Mouse (Mus musculus): ENCODE results near the gene Psmb5.

The Psmb5 gene

DNA sequence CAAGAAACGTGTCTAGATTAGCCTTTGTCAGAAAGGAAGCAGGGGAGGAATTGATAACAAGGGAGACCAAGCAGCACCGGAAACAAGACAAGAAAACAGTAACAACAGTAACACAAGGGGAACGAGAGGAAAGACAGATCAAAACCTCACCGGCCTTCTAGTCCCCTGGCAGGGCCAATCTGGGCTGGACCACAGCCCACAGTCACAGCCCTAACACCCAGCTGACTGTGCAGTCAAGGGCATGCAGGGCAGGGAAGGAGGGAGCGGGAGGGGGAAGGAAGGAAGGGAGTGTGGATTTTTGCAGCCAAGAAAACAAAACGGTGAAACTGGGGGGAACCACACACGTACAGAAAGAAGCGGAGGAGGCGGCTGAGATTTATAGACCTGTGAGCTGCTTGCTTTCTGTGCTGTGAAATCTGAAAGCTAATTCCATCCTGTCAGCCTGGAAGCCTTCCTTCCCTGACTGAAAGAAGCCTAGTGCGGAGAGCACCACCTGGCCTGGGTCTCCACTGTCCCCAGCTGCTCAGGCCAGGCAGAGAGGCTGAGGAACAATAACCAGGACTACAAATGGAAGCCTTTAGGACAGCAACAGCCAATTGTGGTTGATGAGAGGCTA, 25.4 kb downstream of the Psmb5 start:
- DNase-seq (ENCODE audit: low spot score), result no peak

DNA sequence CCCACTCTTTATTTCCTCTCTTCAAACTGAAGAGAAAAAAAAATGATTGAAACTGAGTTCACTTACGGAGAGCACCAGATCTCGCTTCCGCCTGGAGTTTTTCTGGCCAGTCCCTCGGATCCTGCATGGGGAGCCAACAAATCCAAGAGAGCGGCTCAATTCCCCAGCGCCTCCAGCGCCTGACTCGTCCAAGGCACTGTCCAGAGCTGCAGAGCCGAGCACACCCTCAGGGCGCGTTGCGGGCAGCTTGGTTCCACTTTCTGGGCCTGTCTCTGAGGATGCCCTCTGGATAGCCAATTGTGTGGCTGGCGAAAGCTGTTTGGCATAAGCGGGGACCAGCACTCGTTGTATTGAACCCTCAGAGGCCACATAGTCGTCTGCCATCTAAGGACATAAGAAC, 26.8 kb downstream of the Psmb5 start:
- DNase-seq (ENCODE audit: low spot score), result no peak

- DNase-seq (ENCODE audit: low spot score), result peak; percentile 86
Observed at GRCm38 (mm10) chr14:54583681-54584338, 34.0 kb downstream of the Psmb5 start.

DNA sequence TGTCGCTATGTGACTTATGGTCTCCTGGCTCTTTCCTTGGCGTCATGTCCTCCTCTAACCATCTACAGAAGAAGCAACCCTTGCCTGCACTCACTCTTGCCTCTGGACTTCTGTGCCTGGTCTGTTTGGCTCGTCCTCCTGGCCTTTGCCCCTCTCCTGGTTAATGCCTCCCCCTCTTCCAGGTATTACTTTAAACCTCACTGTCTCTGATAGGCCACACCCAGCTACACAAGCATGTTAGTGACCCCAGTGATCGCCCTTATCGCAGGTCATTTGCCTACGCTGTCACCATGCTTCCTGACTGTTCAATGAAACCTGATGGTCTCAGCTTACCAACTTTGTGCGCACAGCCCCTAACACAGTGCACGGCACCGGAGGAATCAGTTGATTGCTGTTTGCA, 35.3 kb downstream of the Psmb5 start:
- no peak for DNase-seq (ENCODE audit: low spot score)

- no peak for DNase-seq (ENCODE audit: low spot score)
Observed at GRCm38 (mm10) chr14:54579638-54580037, 38.2 kb downstream of the Psmb5 start.

- DNase-seq (ENCODE audit: low spot score), result peak; percentile 74
Observed at GRCm38 (mm10) chr14:54578063-54578462, 39.8 kb downstream of the Psmb5 start.

DNA sequence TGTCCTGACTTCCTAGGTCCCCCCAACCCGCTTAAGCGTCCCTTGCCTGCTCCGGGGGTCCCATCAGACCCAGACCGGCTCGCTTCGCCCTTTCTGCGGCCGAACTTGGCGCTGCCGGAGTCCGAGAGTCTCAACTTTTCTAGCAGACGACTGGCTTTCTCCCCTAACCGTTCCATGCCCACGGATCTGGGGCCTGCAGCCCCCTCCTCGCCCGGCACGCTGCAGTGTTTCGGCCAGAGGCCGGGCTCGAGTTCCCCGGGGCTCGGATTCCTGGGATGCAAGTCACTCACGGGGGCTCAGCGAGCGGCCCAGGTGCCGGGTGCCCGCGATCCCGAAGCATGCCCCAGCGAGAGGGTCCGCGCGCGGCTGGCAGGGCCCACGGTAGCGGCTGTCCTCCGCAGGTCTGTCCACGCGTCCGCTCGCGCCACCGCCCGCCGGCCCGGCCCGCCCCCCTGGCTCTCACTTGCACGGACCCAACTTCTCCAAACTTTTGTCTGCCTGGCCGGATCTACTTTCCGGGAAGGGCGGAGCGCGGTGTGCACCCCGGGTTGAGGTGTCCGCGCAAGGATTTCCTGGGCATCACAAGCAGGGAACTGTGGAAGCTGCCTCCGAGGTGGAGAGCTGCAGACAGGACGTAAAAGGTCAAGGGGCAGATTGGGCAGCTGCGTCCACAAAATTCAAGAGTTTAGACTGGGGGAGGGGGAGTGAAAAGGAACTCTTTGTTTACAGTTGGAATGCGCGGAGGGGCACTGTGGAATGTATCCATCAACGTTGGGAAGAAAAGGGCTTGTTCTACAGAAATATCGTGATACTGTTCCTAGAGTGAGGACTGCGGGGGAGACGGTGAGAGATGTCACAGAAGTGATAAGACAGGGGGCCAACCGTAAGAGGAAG, 40.5 kb downstream of the Psmb5 start, which contains the start of gene Ajuba:
Gene Ajuba (minus strand): TSS at position 470 of the 894 bp plus-strand sequence.
- DNase-seq (ENCODE audit: low spot score), result peak; percentile 87

DNA sequence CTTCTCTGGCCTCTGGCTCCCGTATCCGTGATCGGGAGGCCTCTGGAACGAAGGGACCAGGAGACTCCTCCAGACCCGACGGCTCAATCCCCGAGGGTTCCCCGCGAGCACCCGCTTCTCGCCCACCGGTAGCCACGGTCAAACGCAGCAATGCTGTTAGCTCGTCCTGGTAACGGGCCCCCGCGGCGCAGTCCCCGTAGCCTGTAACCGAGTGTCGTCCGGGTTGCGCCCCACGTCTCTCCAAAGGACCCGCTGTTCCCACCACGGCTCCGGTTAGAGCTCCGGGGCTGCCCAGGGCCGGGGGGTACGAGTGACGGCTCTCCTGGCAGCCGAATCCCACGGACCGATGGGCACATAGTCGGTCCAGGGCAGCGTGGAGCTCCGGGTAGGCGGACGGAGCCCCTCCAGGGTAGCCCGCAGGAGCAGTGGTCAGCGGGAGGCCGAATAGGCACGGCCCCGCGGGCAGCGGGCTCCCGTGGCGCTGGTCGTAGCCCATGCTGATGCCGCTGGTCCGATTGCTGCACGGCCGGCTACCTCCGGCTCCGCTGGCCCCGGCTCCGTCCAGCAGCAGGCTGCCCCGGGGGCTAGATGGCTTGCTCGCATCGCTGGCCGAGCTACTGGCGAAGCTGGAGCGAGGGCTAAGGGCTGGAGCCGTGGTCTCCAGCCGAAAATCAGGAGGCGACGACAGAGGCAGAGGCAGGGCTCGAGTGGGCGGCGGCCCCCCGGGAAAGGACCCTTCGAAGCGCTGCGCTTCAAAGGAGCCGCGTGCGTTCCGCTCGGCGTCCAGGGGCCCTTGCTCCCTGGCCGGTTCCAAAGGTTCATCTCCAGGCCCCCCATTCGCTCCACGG, 41.4 kb downstream of the Psmb5 start:
- peak; percentile 56 for DNase-seq (ENCODE audit: low spot score)

DNA sequence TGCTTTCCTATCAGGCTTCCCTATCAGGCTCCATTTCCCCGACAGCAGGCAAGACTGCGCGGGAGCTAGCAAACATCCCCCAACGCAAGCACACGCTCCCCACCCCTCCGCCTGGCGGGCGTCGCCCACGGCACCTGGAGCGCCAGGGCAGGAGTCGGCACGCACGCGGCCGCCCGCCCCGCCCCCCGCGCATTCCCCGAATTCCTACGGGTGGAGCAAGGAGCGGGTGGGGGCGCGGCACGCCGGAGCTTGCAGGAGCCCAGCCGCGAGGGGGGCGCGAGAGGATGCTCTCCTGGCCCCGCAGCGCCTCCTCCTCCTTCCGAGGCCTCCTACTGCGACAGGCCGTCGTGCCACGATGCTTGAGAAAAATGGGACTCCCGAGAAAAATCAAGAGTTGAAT, 42.2 kb downstream of the Psmb5 start:
- DNase-seq (ENCODE audit: low spot score), result peak; percentile 74

DNA sequence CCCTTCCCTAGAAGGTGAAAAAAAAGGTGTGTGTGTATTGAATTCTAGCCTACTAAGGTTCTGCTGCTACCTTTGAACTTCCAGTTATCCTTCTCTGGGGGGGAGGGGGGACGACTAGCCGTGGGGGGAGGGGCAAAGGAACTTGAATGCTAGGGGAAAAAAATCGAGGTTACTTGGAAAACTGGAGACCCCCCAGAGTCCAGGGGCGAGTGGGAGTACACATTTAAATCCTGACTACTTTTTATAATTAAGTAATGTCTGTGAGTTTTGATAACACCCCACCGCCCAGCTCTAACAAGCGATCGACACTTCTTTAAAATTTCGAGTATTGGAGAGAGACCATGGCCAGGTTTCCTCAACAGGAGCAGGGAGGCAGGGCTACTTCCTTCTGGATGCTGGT, 42.8 kb downstream of the Psmb5 start:
- no peak for DNase-seq (ENCODE audit: low spot score)

DNA sequence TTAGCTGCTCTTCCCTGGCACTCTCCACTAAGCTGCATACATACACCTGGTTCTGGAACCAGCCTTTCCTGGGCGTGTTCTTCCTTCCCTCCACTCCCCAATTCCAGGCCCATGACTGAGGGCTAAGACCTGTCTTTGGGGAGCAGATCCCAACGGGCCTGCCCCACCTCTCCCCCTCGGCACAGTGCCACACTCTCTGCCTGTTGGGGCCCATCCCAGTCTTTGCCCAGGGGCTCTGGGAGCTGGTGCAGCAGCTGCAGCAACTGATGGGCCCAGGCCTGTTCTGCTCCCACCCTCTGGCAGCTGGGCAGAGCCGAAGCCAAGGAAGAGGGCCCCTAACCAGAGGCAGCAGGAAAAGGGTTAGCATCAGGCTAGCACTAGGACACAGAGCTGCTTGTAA, 43.6 kb downstream of the Psmb5 start:
- no peak for DNase-seq (ENCODE audit: low spot score)

- peak; percentile 87 for DNase-seq (ENCODE audit: low spot score)
Observed at GRCm38 (mm10) chr14:54572790-54573736, 44.8 kb downstream of the Psmb5 start.

DNA sequence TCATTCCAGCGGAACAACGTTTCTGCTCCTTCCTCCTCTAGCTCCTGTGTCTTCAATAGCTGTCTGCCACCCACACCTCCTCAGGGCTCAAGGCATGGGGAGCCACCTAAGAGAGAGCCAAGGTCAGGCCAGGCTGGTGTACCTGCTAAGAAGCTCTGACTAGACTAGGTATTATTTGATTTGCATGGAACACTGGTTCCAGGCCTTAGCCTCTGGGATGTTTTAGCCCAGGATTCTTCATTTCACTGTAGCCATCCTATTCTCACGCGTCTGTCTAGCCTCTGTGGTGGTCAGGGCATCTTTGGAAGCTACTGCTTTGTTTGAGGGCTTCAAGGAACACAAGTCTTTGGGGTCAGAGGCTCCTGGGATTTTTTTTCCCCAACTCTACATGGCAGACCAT, 45.7 kb downstream of the Psmb5 start:
- no peak for DNase-seq (ENCODE audit: low spot score)

GRCm38 (mm10) chr14:54569451-54570392, 48.1 kb downstream of the Psmb5 start:
- DNase-seq (ENCODE audit: low spot score), result no peak

GRCm38 (mm10) chr14:54568694-54569414, 49.0 kb downstream of the Psmb5 start:
- peak; percentile 90 for DNase-seq (ENCODE audit: low spot score)
